Mouse (Mus musculus): ENCODE results near the gene Capn3.

GRCm38 (mm10) chr2:120529531-120529930 is 73.7 kb downstream of the Capn3 start:
- TF ChIP-seq ZC3H11A (IDR thresholded peaks at IDR 0.05; ENCODE audit: borderline replicate concordance, low read depth, low read length) (no peak), ZNF384 (IDR thresholded peaks at IDR 0.05; ENCODE audit: low read depth, low read length) (no peak), CHD2 (IDR thresholded peaks at IDR 0.05; ENCODE audit: low read depth, low read length) (no peak), MAFK (IDR thresholded peaks at IDR 0.05; ENCODE audit: insufficient read depth, low read depth, low read length) (no peak)

All from ES-E14 (cell line).